ENCODE assay signal across 8 mouse cellular contexts in the genomic region with DNA sequence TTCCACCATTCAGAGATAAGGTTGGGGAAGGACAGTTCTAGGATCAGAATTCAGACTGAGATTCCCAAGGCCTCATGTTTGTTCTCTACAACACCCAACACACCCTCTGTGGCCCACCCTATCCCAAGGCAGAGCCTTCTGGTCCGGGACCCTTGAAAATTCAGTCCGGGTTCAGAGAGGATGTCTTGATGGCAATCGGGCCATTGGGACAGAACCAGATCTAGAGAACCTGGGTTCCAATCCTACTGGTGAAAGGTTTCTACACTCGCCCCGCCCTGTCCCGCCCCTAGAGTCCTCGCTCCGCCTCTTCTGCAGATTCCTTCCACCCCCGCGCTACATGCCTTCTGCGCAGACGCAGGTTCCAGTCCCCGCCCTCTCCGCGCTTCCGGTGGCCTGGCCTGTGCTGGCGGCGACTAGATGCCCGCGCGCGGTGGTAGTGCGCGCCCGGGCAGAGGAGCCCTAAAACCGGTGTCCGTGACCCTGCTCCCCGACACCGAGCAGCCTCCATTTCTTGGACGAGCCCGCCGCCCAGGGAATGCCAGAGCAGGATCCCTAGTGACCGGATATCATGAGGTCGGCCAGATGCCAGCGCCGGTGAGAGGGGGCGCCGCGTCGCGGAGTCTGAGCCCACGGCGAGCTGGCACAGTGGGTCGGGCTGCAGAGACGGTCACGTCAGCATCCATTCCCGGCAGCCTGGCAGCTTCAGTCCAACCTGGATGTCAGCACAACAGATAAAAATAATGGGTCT. TPM values are rescaled to one million over a fixed set of nuclear protein-coding genes. Genes with fewer than 3 reads are reported as not detected.
A peak's percentile ranks its signal among the peaks of the same experiment; 100 is the strongest.
DNase-seq lines count a peak whose midpoint lies in the region; ATAC-seq and TF ChIP-seq lines count a peak whose summit lies in the region.

A gene (plus strand): TSS at position 382 of the 748 bp plus-strand sequence.

- H3K27me3 ChIP-seq in forebrain, postnatal 0 days (ENCODE audit: insufficient read depth, low read length): peaks cover 9% of the 10 kb centered on the region
- no peaks in the 10 kb centered on the region for H3K27me3 ChIP-seq in lung, postnatal 0 days (replicated peaks; ENCODE audit: insufficient read depth, low read length)

- 0 out of 2 replicates have a peak, but pooled peaks have one; percentile 2 for TF ChIP-seq CTCF in forebrain, postnatal 0 days (IDR thresholded peaks at IDR 0.05; ENCODE audit: low read depth)
- TF ChIP-seq CTCF in lung, postnatal 0 days (IDR thresholded peaks at IDR 0.05): no peak

- H3K4me2 ChIP-seq in forebrain, postnatal 0 days (ENCODE audit: low read depth): peak within 1 kb of the TSS; percentile 80
- H3K4me2 ChIP-seq in lung, postnatal 0 days (replicated peaks; ENCODE audit: low read depth, low read length): peak within 1 kb of the TSS; percentile 80

- H3K4me1 ChIP-seq in forebrain, postnatal 0 days (ENCODE audit: insufficient read depth): peaks cover 10% of the 10 kb centered on the region
- H3K4me1 ChIP-seq in lung, postnatal 0 days (ENCODE audit: insufficient read depth, low read depth, low read length): peaks cover 30% of the 10 kb centered on the region

- peak within 1 kb of the TSS; percentile 62 for H3K4me3 ChIP-seq in forebrain, postnatal 0 days (ENCODE audit: low read depth, low read length)
- H3K4me3 ChIP-seq in lung, postnatal 0 days (ENCODE audit: low read depth, low read length): peak within 1 kb of the TSS; percentile 61

- H3K9me3 ChIP-seq in forebrain, postnatal 0 days (ENCODE audit: low read length): no peaks in the 10 kb centered on the region
- H3K9me3 ChIP-seq in lung, postnatal 0 days (ENCODE audit: low read length): no peaks in the 10 kb centered on the region

- H3K27ac ChIP-seq in forebrain, postnatal 0 days (ENCODE audit: low read depth, low read length): peak within 1 kb of the TSS; percentile 78
- H3K27ac ChIP-seq in lung, postnatal 0 days (ENCODE audit: low read length): peak within 1 kb of the TSS; percentile 96

- ATAC-seq in forebrain, postnatal 0 days: peak; percentile 87
- ATAC-seq in lung, postnatal 0 days: peak; percentile 72

- H3K9ac ChIP-seq in forebrain, postnatal 0 days: peak within 1 kb of the TSS; percentile 82
- peak within 1 kb of the TSS; percentile 81 for H3K9ac ChIP-seq in lung, postnatal 0 days (replicated peaks; ENCODE audit: low read depth)

- peak; percentile 17; the same call in 1 of the 2 replicates for TF ChIP-seq EP300 in lung, postnatal 0 days (IDR thresholded peaks at IDR 0.05)

- WGBS in forebrain, postnatal 0 days: 3% methylated on average over 47 of the region's 47 CpGs
- WGBS in lung, postnatal 0 days: 3% methylated on average over 46 of the region's 47 CpGs

- peaks cover 19% of the 10 kb centered on the region for H3K36me3 ChIP-seq in forebrain, postnatal 0 days (ENCODE audit: insufficient read depth)
- H3K36me3 ChIP-seq in lung, postnatal 0 days (ENCODE audit: insufficient read depth, low read length): 0 out of 2 replicates have a peak, but pooled peaks cover under 1% of the 10 kb centered on the region

- DNase-seq in MEL-GATA-1-ER (ENCODE audit: extremely low read depth, low read depth): peak; percentile 53
- DNase-seq in cerebellum, adult 18-20 months: peak; percentile 91 to 92
- DNase-seq in forebrain, postnatal 0 days: peak; percentile 91
- DNase-seq in heart, postnatal 36 days: peak; percentile 91 to 92
- DNase-seq in layer of hippocampus, adult 9-11 months: peak; percentile 90
- DNase-seq in lung, postnatal 0 days (ENCODE audit: low spot score): peak; percentile 94
- peak; percentile 71 for DNase-seq in ovary, postnatal 10 days (ENCODE audit: low spot score)
- DNase-seq in thymus, postnatal 0 days (ENCODE audit: low spot score): peak; percentile 91

- intact Hi-C loops in heart, postnatal 36 days (cut with DNase I): no loop called here

RNA-seq across cellular contexts. Expression of the gene that starts here (rescaled TPM):
- 28.4 and 29.7 TPM in 2 replicates for total RNA-seq in forebrain, postnatal 0 days (2014; rRNA removed)
- 26.4 and 31.0 TPM in 2 replicates for polyA plus RNA-seq in forebrain, postnatal 0 days (2015; fragmentation: Nextera tagmentation; extraction: Ambion mirVana)
- 1 to 10 TPM; 6.7 TPM for total RNA-seq in heart, postnatal 36 days (2021)
- 22.9 and 25.9 TPM in 2 replicates for polyA plus RNA-seq in lung, postnatal 0 days (2015; fragmentation: Nextera tagmentation; extraction: Ambion mirVana)
- 30.0 and 36.0 TPM in 2 replicates for polyA plus RNA-seq in thymus, postnatal 0 days (2015; fragmentation: Nextera tagmentation; extraction: Ambion mirVana)

Comparison
In these comparisons a context has a peak if more than half of its experiments do, and no peak if none do; other contexts are left out.
1. Peak in every context shown above with its lines: DNase-seq, ATAC-seq, H3K4me3 ChIP-seq and H3K27ac ChIP-seq.